Mouse (Mus musculus): ENCODE measurements around the gene Zkscan1. TPM values are rescaled to one million over a fixed set of nuclear protein-coding genes. Genes with fewer than 3 reads are reported as not detected.
A peak's percentile ranks its signal among the peaks of the same experiment; 100 is the strongest.
"Not testable (repeated sequence)": the region's sequence is repeated elsewhere in the genome, so short reads cannot be mapped to it uniquely, and the experiment has no call there.

The Zkscan1 gene
- polyA plus RNA-seq (2015; fragmentation: Nextera tagmentation; extraction: Ambion mirVana) = 26.1 and 26.5 TPM in 2 replicates

DNA sequence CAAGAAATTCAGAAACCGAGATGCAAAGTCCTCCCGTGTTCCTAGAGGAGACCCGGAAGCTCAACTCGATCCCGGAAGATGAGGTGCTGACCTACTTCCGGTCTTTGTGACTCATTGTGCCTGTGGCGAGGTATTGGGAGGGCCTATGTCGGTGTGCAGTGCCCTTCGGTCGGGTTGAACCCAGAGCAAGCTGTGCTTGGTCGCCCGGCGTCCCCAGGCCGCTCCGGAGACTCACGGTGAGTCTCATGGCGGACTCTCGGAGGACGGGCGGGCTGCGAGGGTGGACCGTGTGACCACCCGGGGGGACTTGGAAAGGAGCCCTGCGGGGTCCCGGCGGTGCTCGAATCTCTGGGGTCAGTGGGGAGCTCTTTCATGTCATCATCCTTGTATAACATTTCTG, at the start of gene Zkscan1:
Gene Zkscan1 (plus strand): TSS at position 89 of the 400 bp plus-strand sequence.
- Histone ChIP-seq H3K27me3 (no peaks in the 10 kb centered on the region), H3K9ac (peak within 1 kb of the TSS; percentile 99), H3K36me3 (peaks cover 19% of the 10 kb centered on the region), H3K4me2 (peak within 1 kb of the TSS; percentile 87), H3K27ac (replicated peaks) (peak within 1 kb of the TSS; percentile 95), H3K4me1 (replicated peaks) (peaks cover 37% of the 10 kb centered on the region), H3K4me3 (peak within 1 kb of the TSS; percentile 95), H3K9me3 (no peaks in the 10 kb centered on the region)
- under 1% methylated on average over 27 of the region's 27 CpGs for WGBS
- peak; percentile 95 for ATAC-seq (ENCODE audit: low read depth)

DNA sequence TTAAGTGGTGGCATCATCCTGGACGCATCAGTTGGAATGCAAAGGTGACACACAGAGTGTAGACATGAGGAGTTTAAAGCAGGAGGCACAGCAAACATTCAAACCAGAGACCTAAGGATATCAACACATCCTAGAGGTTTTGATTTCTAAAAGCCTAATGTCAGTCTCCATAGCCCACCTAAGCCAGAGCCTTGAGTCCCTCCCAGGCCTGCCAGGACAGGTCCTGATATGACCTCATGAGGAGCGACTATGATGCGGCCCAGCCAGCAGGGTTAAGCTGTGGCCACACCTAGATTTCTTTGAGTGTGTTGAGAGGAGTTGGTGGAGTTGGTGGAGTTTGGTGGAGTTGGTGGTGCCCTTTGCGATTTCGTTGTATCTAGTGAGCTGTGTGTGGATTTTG, 32.0 kb upstream of the Zkscan1 start, which contains the start of gene Smok3c:
Gene Smok3c (plus strand): TSS at position 301 of the 400 bp plus-strand sequence.
- not testable (repeated sequence) for ATAC-seq (ENCODE audit: low read depth); H3K27ac ChIP-seq (replicated peaks); H3K27me3 ChIP-seq; H3K9me3 ChIP-seq; H3K4me2 ChIP-seq; H3K4me3 ChIP-seq; H3K36me3 ChIP-seq; H3K9ac ChIP-seq; H3K4me1 ChIP-seq (replicated peaks)
- WGBS = no CpG with 5 or more reads among the region's 5 CpGs

DNA sequence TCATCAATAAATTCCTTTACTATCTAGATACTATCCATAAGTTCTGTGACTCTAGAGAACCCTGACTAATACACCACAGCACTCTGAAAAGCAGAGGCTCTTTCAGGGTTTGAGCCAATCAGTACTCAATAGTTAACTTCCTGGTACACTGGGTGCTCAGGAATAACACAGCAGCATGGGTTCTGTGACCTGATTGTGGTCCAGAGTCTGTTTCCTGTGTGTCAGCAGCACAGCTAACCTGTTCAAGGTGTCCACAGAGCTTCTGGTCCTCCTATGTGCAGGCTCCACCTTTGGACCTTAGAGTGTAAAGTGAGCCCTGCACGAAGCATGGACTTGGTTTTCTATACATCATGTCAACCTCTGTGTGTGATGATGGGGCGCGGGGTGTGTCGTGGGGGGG, 11.1 kb upstream of the Zkscan1 start:
- Histone ChIP-seq H3K36me3 (no peaks in the 10 kb centered on the region), H3K27me3 (no peaks in the 10 kb centered on the region), H3K4me1 (replicated peaks) (no peaks in the 10 kb centered on the region), H3K9ac (no peak overlapping the region), H3K27ac (replicated peaks) (no peak overlapping the region), H3K9me3 (no peaks in the 10 kb centered on the region), H3K4me2 (no peak overlapping the region), H3K4me3 (no peak overlapping the region)
- 88% methylated on average over 4 of the region's 4 CpGs for WGBS
- no peak for ATAC-seq (ENCODE audit: low read depth)

DNA sequence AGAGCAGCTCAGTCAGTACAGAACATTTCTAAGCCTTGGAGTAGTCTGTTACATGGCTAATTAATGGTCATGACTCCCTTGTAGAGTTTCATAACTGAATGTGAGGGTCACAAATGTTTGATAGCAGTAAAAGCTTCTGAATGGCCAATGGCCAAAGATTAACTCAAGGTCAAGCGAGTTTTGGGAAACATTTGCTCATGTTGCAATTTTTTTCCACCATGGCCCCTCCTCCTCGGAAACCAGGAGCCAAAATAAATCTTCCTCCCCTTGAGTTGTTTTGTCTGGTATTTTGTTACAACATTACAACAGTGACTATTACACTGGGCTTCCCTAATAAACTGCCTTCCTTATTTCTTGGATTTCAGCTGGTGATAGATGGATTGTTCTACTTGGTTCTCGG, 9.2 kb upstream of the Zkscan1 start:
- 77% methylated on average over 3 of the region's 3 CpGs for WGBS
- no peak for ATAC-seq (ENCODE audit: low read depth)
- no peaks in the 10 kb centered on the region for H3K9me3 ChIP-seq

DNA sequence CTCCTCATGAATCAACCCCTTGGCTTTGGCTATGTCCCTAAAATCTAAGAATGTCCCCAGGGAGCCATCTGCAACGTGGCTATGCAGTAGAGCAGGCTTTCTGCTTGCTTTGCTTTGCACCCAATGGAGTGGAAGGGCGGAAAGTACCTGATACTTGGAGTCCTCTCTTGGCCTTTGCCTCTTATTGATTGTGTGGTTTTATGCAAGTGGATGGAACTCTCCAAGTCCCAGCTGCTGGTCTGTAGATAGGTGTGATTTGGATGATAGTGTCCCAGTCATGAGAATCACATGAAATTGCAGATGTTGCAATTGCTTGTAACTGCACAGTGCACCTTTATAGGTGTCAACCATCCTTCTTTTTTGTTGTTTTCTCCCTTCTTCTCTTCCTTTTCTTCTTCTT, 8.7 kb upstream of the Zkscan1 start:
- Histone ChIP-seq H3K36me3 (no peaks in the 10 kb centered on the region), H3K27me3 (no peaks in the 10 kb centered on the region), H3K27ac (replicated peaks) (no peak overlapping the region), H3K4me1 (replicated peaks) (no peaks in the 10 kb centered on the region), H3K9ac (no peak overlapping the region), H3K9me3 (no peaks in the 10 kb centered on the region), H3K4me2 (no peak overlapping the region), H3K4me3 (no peak overlapping the region)
- no peak for ATAC-seq (ENCODE audit: low read depth)
- WGBS = 60% methylated on average over 2 of the region's 2 CpGs

More for the DNA sequence above, 9.2 kb upstream of the Zkscan1 start:
- no peak overlapping the region for H3K4me3 ChIP-seq
- no peaks in the 10 kb centered on the region for H3K36me3 ChIP-seq
- H3K9ac ChIP-seq = no peak overlapping the region
- H3K4me1 ChIP-seq (replicated peaks) = no peaks in the 10 kb centered on the region
- no peak overlapping the region for H3K4me2 ChIP-seq
- no peak overlapping the region for H3K27ac ChIP-seq (replicated peaks)
- no peaks in the 10 kb centered on the region for H3K27me3 ChIP-seq

DNA sequence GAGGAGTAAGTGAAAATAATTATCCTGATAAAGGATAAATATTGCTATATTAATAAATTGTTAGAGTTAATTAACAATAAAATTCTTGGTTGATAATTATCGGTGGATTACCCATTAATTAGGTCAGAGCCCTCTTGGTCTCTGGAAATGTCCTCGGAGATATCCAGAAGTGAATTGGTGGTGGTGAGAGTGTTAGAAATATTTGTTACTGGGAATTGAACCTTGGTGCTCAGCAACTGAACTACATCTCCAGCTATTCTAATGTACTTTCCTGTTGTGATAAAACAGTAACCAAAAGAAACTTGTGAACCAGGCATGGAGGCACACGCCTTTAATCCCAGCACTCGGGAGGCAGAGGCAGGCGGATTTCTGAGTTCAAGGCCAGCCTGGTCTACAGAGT, 4.4 kb upstream of the Zkscan1 start:
- H3K4me3 ChIP-seq = no peak overlapping the region
- WGBS = 92% methylated on average over 5 of the region's 5 CpGs
- no peaks in the 10 kb centered on the region for H3K9me3 ChIP-seq
- H3K4me2 ChIP-seq = no peak overlapping the region
- no peaks in the 10 kb centered on the region for H3K36me3 ChIP-seq
- no peaks in the 10 kb centered on the region for H3K4me1 ChIP-seq (replicated peaks)
- no peak overlapping the region for H3K27ac ChIP-seq (replicated peaks)
- ATAC-seq (ENCODE audit: low read depth) = no peak
- H3K9ac ChIP-seq = no peak overlapping the region
- no peaks in the 10 kb centered on the region for H3K27me3 ChIP-seq

DNA sequence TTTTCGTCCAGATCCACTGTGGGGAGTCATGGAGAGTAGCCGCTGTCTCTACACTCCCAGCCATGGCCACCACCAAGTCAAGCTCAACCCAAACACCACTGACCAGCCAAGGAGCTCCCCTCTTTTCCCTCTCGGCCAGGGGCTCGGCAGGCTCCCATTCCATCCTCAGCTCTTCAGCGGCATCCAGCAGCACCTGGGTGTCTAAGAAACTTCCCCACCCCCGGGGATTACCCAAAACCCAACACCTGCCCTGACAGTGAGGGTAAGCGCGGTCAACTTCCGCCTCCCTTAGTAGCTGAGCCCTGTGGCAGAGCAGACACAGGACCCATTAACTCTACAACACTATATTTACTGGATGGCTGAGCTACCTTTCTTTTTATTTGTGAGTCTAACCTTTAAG, 3.4 kb upstream of the Zkscan1 start:
- H3K9ac ChIP-seq = no peak overlapping the region
- no peaks in the 10 kb centered on the region for H3K27me3 ChIP-seq
- no peak for ATAC-seq (ENCODE audit: low read depth)
- no peak overlapping the region for H3K4me3 ChIP-seq
- no peak overlapping the region for H3K27ac ChIP-seq (replicated peaks)
- H3K4me2 ChIP-seq = no peak overlapping the region
- 86% methylated on average over 9 of the region's 9 CpGs for WGBS
- H3K36me3 ChIP-seq = no peaks in the 10 kb centered on the region
- H3K9me3 ChIP-seq = no peaks in the 10 kb centered on the region
- peaks cover 7% of the 10 kb centered on the region for H3K4me1 ChIP-seq (replicated peaks)

DNA sequence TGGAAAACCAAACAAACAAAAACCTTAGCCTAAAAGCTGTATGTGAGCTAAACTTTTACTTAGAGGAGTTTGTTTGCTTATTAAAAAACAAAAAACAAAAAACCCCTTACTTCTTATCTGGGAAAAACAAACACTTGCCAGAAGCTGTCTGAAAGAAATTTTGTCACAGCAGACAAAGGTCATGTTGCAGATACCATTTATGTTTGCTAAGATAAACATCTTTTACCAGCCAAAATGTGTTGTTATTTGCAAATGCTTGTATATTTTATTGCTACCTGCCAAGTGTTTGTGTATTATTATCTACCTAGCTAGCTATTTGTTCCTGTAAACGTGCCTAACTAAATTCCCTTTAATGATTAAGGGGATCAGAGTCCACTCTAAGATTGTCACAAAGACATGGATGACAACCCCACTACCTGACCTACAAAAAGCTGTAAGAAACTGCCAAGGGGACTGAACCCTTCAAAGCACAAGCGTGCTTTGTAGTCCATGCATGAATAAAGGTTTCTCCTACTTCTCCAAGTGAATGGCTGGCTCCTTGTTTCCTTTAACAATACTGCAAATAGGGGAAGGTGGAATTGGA, 1.5 kb upstream of the Zkscan1 start:
- no peak overlapping the region for H3K4me2 ChIP-seq
- ATAC-seq (ENCODE audit: low read depth) = no peak
- peaks cover 26% of the 10 kb centered on the region for H3K4me1 ChIP-seq (replicated peaks)
- peaks cover 15% of the 10 kb centered on the region for H3K36me3 ChIP-seq
- WGBS = 68% methylated on average over 2 of the region's 2 CpGs
- no peak overlapping the region for H3K27ac ChIP-seq (replicated peaks)
- H3K27me3 ChIP-seq = no peaks in the 10 kb centered on the region
- no peak overlapping the region for H3K4me3 ChIP-seq
- H3K9ac ChIP-seq = no peak overlapping the region
- H3K9me3 ChIP-seq = no peaks in the 10 kb centered on the region

DNA sequence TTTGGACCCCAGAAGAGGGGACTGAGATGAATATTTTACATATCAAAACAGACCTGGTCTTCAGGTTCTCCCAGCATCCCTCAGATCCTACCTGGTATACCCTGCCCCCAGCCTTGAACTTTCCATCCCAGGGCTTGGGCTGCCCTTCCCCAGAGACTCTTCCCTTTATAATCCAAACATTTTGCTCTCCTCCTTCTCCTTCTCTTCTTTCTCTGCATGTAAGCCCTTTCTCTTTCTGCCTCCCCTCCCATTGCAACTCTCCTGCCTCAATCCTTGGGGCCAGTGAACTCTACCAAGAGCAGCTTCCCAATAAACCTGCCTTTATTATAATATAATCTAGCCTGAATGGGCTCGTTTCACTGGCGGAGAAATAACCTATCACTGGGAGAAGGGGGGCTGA, 948 bp upstream of the Zkscan1 start:
- H3K4me2 ChIP-seq = no peak overlapping the region
- WGBS = 97% methylated on average over 2 of the region's 2 CpGs
- no peak overlapping the region for H3K9ac ChIP-seq
- H3K4me3 ChIP-seq = no peak overlapping the region
- H3K9me3 ChIP-seq = no peaks in the 10 kb centered on the region
- H3K27ac ChIP-seq (replicated peaks) = no peak overlapping the region
- no peaks in the 10 kb centered on the region for H3K27me3 ChIP-seq
- H3K36me3 ChIP-seq = peaks cover 18% of the 10 kb centered on the region
- H3K4me1 ChIP-seq (replicated peaks) = peaks cover 32% of the 10 kb centered on the region
- ATAC-seq (ENCODE audit: low read depth) = no peak

DNA sequence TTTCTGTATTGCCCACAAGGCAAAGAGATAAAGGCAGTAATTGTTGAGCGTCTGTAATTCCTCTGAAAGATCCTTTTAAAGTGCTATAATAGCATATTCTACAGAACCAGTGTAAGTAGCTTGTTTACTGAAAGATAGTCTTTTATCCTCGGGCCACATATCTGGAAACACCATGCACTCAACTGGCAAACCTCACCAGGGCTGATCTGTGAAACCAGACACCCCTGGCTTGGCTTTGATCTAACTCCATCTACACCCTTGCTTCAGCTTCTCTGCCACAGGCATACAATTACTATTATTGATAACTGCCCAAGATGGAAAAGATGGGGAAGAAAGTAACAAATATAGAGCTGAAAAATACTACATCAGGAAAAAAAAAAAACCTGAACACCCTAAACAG, 377 bp upstream of the Zkscan1 start:
- Histone ChIP-seq H3K4me2 (peak overlapping the region; percentile 87), H3K27ac (replicated peaks) (no peak overlapping the region), H3K36me3 (peaks cover 19% of the 10 kb centered on the region), H3K9me3 (no peaks in the 10 kb centered on the region), H3K9ac (peak overlapping the region; percentile 99), H3K4me1 (replicated peaks) (peaks cover 37% of the 10 kb centered on the region), H3K27me3 (no peaks in the 10 kb centered on the region), H3K4me3 (peak overlapping the region; percentile 95)
- 67% methylated on average over 2 of the region's 2 CpGs for WGBS
- ATAC-seq (ENCODE audit: low read depth) = peak; percentile 37; the same call in 1 of the 2 replicates

DNA sequence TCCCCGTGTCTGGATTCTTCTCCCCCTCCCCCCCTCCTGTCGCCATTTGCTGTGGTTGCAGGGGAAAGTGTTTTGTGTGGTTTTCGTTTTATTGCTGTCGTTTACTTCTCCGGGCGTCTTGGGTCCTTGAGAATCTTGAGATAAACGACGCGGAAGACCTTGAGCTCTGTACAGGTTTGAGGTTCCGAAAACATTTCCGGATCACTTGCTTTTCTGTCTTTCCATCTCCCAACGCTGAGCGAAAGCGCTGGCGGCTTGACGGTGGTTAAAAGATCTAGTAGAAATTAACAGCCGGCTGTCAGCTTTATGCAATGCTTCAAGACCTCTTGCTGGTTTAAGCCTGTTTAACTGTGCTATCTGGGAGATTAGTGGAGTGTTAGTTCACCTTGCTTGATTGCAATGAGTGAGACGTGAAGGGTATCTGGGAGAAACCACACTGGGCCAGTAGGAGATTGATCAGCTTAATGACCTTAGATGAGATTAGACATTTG, 582 bp downstream of the Zkscan1 start:
- peak; percentile 40 for ATAC-seq (ENCODE audit: low read depth)
- peak overlapping the region; percentile 99 for H3K9ac ChIP-seq
- H3K36me3 ChIP-seq = peaks cover 19% of the 10 kb centered on the region
- no peaks in the 10 kb centered on the region for H3K27me3 ChIP-seq
- H3K4me3 ChIP-seq = peak overlapping the region; percentile 95
- H3K9me3 ChIP-seq = no peaks in the 10 kb centered on the region
- H3K4me2 ChIP-seq = peak overlapping the region; percentile 87
- peaks cover 37% of the 10 kb centered on the region for H3K4me1 ChIP-seq (replicated peaks)
- 0% methylated on average over 18 of the region's 18 CpGs for WGBS
- peak overlapping the region; percentile 95 for H3K27ac ChIP-seq (replicated peaks)

DNA sequence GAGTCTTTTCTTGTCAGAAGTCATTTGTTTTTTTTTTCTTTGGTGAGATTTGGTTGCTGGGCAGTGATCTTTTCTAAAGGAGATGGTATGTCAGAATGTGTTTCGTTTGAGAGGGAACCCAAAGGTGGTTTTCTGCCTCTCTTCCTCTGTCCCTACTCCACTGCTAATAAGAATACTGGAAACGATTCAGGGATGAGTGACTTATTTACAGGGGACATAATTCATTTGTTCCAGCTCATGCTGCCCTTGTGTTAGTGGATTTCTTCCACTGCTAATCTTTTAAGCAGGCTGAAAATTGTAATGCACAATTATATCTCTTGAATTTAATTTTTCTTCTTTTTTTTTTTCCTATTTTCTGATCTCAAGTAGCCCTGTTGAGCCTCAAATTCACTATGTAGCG, 2.0 kb downstream of the Zkscan1 start:
- no peak overlapping the region for H3K27ac ChIP-seq (replicated peaks)
- H3K9me3 ChIP-seq = no peaks in the 10 kb centered on the region
- H3K4me1 ChIP-seq (replicated peaks) = peaks cover 37% of the 10 kb centered on the region
- H3K4me3 ChIP-seq = peak overlapping the region; percentile 95
- WGBS = 69% methylated on average over 3 of the region's 3 CpGs
- peaks cover 19% of the 10 kb centered on the region for H3K36me3 ChIP-seq
- no peak for ATAC-seq (ENCODE audit: low read depth)
- peak overlapping the region; percentile 87 for H3K4me2 ChIP-seq
- H3K9ac ChIP-seq = peak overlapping the region; percentile 99
- no peaks in the 10 kb centered on the region for H3K27me3 ChIP-seq

DNA sequence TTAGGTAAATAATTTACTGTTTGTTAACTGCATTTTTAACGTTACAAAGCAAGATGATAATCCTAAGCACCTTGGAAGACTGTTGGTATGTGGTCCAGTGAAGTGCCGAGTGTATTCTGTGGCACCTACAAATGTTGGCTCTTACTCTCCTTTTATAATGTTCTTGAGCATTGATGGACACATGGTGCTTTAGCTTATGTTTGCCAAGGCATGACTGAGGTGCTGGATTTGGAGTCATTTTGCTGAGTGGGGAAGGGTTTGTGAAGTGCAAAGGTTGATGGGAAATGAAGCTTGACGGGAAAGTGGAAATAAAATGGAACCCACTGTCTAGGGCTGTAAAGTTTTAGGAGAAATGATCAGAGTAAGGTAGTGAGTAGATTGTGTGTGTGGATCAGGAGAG, 3.5 kb downstream of the Zkscan1 start:
- Histone ChIP-seq H3K4me2 (no peak overlapping the region), H3K36me3 (peaks cover 28% of the 10 kb centered on the region), H3K4me1 (replicated peaks) (peaks cover 37% of the 10 kb centered on the region), H3K4me3 (no peak overlapping the region), H3K27ac (replicated peaks) (no peak overlapping the region), H3K9ac (no peak overlapping the region), H3K27me3 (no peaks in the 10 kb centered on the region), H3K9me3 (no peaks in the 10 kb centered on the region)
- ATAC-seq (ENCODE audit: low read depth) = no peak
- WGBS = 86% methylated on average over 3 of the region's 3 CpGs
